Mouse (Mus musculus): ENCODE data around the gene Ano3.

- TF ChIP-seq CTCF (IDR thresholded peaks at IDR 0.05) (no peak), POLR2A (IDR thresholded peaks at IDR 0.05; ENCODE audit: insufficient read depth, low read depth, low read length) (no peak)
These were observed 44.2 kb downstream of the Ano3 start for GRCm38 (mm10) chr2:110906473-110906872.
